Mouse (Mus musculus) bone marrow macrophage, adult 2 months (primary cell): ENCODE results near the gene Zfand3. TPM values are rescaled to one million over a fixed set of nuclear protein-coding genes. Genes with fewer than 3 reads are reported as not detected.

Source experiments
- H3K27ac ChIP-seq: 2 replicates; pipeline ENCODE4 v1.5.1; 2012; ENCODE audit warnings: low read depth, low read length; ENCODE audit not compliant: insufficient read depth
- H3K4me1 ChIP-seq: 2 replicates; pipeline ENCODE4 v1.6.1; 2012; ENCODE audit warnings: low read length; ENCODE audit not compliant: control insufficient read depth, insufficient read depth
- H3K4me3 ChIP-seq: 2 replicates; pipeline ENCODE4 v1.5.1; 2012; ENCODE audit warnings: mild to moderate bottlenecking, low read length, moderate library complexity; ENCODE audit not compliant: insufficient read depth
- CTCF ChIP-seq: IDR thresholded peaks from 2 replicates; pipeline ENCODE4 v1.5.1; 2012; ENCODE audit warnings: low read depth, mild to moderate bottlenecking, low read length, moderate library complexity
- POLR2A ChIP-seq: IDR thresholded peaks from 2 replicates; pipeline ENCODE4 v1.6.1; 2012; ENCODE audit warnings: mild to moderate bottlenecking, low read depth, low read length, borderline replicate concordance
- polyA plus RNA-seq: library from polyadenylated mRNA; stranded (reverse); fragments of >200 nt; gene quantifications from 2 replicates; pipeline ENCODE4 v1.2.4, GENCODE M21; 2012; ENCODE audit not compliant: missing spikeins, insufficient read depth, insufficient read length

Zfand3 gene
- polyA plus RNA-seq, 1 experiment, result 80.4 TPM

DNA sequence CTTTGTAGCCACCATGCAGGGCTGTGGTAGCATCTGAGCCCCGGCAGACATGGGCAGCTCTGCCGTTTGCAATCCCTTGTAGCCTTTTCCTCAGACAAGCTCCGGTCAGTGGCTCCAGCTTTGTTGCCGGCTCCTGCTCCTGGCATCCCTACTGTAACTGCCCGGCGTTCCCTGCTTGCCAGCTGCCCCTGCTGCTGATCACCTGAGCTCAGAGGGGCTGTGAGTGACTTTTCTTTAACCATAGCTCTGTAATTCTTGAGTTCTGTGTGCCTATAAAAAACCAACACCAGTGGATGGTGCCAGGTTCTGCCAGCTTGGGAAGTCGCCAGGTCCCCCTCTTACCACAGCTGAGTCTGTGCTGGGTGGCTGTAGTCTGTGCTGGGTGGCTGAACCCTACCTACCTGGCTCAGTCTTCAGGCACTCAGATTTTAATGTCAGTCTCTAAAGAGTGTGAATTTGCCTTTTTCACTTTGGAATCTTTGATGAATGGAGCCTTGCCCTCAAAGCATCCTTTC lies 150.9 kb downstream of the Zfand3 start:
- H3K27ac ChIP-seq, result no peak overlapping the region
- no peak overlapping the region for H3K4me3 ChIP-seq
- TF ChIP-seq CTCF (no peak), POLR2A (no peak)
- no peaks in the 10 kb centered on the region for H3K4me1 ChIP-seq

DNA sequence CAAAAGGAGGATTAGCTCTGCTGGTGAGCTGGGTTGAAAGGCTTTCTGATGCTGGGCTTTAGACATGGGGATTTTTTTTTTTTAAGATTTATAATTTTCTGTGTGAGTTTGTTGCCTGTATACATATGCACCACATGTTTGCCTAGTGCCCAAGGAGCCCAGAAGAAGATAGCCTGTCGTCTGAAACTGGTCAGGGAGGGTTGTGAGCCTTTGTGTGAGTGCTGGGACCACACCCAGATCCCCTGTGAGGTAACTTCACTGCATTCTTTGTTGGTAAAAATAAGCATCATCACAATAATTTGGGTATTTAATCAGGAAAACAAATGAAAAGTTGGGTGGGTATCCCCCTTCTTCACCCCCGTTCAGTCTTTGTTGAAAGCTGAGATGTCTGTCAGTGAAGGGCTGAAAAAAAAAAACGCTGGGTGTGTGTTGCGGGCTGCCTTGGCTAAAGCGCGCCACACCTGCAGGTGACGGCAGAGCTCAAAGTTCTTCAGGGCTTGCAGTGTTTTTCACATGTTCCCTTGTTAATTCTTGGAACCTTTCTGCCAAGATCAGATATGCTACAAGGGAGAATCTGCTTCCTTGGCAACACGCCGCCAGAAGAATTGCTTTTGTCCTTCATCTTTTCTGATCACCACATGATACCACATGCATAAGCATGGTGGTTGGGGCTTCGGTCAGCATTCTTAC lies 154.0 kb downstream of the Zfand3 start:
- Histone ChIP-seq H3K4me1 (peaks cover 5% of the 10 kb centered on the region), H3K4me3 (no peak overlapping the region), H3K27ac (no peak overlapping the region)
- TF ChIP-seq CTCF (no peak), POLR2A (no peak)

DNA sequence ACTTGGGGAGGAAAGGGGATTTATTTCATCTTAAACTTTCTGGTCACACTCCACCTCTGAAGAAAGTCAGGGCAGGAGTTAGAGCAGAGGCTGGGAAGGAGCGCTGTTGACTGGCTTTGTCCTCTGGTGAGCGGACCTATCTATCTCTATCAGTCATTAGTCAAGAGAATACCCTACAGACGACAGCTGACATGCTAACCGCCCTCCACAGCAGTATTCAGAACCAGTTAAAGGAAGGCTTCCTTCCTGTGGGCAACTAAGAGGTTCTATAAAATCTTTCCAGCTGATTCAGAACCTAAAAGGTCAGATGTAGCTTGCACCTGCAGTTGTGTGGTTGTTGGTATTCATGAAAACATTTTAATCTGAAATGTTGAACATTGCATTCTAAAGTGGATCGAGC lies 154.8 kb downstream of the Zfand3 start:
- no peak overlapping the region for H3K27ac ChIP-seq
- TF ChIP-seq POLR2A, result no peak
- TF ChIP-seq CTCF, result no peak
- H3K4me3 ChIP-seq, result no peak overlapping the region
- peaks cover 12% of the 10 kb centered on the region for H3K4me1 ChIP-seq

DNA sequence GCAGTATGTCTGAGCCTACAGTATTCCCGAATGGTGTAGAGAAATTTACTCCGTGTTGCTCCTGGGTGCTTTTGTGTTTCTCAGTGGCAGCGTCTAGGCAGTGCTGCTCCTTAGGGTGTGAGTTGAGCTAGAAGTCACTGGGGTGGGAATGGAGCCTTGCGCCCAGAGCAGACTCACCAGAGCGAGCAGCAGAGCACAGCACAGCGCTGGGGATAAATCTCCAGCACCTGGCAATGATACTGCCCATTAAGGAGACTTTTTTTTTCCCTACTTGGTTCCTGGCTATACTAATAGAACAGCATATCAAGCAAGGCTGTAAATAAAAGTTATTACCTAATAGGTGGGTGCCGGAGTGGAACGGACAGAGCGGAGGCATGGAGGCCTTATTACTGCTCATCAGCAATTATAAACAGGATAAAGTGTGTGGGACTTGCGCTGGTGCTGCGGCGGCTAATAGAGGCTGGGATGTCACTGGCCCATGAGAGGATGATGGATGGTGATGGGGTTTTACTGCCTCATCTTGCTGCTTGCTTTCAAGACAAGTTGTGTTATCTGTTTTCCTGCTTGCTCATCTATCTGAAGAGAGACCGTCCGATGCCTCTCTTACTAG lies 156.4 kb downstream of the Zfand3 start:
- TF ChIP-seq CTCF, result no peak
- TF ChIP-seq POLR2A, result no peak
- Histone ChIP-seq H3K4me3 (no peak overlapping the region), H3K27ac (no peak overlapping the region), H3K4me1 (peaks cover 21% of the 10 kb centered on the region)

DNA sequence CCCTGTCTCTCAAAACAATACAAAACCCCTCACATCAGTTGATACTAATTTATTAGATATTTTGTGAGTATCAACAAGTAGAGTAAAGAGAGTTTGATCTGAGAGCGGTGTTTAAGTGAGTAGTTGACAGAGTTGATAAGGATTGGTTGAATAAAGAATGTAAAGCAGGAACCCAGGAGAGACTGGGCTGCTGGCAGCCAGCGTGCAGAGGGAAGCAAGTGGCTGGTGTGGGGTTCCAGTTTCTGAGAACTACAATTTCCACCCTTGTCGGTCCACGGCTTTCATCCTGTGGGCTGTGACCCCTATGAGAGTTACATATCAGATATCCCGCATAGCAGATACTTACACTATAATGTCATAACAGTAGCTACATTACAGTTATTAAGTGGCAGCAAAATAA lies 158.4 kb downstream of the Zfand3 start:
- no peak for TF ChIP-seq POLR2A
- no peak for TF ChIP-seq CTCF
- Histone ChIP-seq H3K4me1 (peaks cover 21% of the 10 kb centered on the region), H3K27ac (no peak overlapping the region), H3K4me3 (no peak overlapping the region)

DNA sequence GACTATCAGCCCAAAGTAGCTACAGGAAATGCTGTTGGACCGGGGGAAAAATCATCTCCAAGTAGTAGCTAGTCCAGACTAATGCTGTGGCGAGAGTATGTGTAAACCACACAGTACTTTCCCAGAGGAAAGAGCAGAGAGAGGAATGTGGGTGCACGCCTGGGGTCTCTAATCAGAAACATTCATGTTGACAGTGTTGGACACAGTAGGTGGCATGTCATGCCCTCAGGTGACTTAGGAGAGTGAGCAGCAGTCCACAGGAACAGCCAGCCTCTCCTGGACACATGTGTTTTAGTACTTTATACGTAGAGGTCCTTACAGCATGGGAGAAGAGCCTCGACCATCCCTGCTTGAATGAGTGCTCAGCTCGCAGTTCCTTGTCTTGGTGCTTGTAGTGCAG lies 159.3 kb downstream of the Zfand3 start:
- Histone ChIP-seq H3K27ac (no peak overlapping the region), H3K4me1 (peaks cover 21% of the 10 kb centered on the region), H3K4me3 (no peak overlapping the region)
- no peak for TF ChIP-seq POLR2A
- TF ChIP-seq CTCF, result no peak

- TF ChIP-seq CTCF (no peak), POLR2A (no peak)
- Histone ChIP-seq H3K4me1 (peaks cover 21% of the 10 kb centered on the region), H3K27ac (no peak overlapping the region), H3K4me3 (no peak overlapping the region)
Observed at GRCm38 (mm10) chr17:30164818-30165217, 160.3 kb downstream of the Zfand3 start.

- TF ChIP-seq POLR2A (no peak), CTCF (no peak)
- peaks cover 8% of the 10 kb centered on the region for H3K4me1 ChIP-seq
- H3K4me3 ChIP-seq, result no peak overlapping the region
- H3K27ac ChIP-seq, result no peak overlapping the region
Observed at GRCm38 (mm10) chr17:30177435-30177834, 172.9 kb downstream of the Zfand3 start.

DNA sequence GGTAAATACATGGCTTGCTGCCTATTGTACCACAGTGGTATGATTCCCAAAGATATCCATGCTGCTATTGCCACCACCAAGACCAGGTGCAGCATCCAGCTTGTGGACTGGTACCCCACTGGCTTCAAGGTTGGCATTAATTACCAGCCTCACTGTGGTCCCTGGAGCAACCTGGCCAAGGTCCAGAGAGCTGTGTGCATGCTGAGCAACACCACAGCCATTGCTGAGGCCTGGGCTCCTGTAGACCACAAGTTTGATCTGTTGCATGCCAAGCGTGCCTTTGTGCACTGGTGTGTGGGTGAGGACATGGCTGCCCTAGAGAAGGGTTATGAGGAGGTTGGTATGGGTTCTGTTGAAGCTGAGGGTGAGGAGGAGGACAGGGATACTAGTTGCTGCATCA lies 173.9 kb downstream of the Zfand3 start:
- TF ChIP-seq POLR2A (no peak), CTCF (no peak)
- Histone ChIP-seq H3K4me3 (no peak overlapping the region), H3K27ac (no peak overlapping the region), H3K4me1 (peaks cover 14% of the 10 kb centered on the region)

DNA sequence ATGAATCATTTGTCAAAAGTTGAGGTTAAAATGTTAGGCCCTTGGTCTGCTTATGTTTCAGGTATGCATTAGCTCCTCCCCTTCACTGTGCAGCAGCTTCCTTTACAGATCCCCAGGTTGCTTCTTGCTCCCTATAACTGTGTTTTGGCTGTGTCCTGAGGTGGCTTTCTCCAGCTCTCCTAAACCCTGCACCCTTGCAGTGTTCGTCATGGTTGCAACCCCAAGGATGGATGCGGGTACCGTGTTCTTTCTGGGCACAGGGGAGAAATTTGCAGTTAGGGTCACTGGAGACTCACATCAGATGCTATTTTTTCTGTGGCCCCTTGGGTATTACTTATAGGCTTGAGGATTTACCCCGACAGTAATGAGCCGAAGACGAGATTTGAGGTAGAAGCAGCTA lies 175.7 kb downstream of the Zfand3 start:
- peaks cover 21% of the 10 kb centered on the region for H3K4me1 ChIP-seq
- TF ChIP-seq POLR2A (no peak), CTCF (no peak)

More for the DNA sequence above, 175.7 kb downstream of the Zfand3 start:
- no peak overlapping the region for H3K27ac ChIP-seq
- no peak overlapping the region for H3K4me3 ChIP-seq
